In the genomic region with DNA sequence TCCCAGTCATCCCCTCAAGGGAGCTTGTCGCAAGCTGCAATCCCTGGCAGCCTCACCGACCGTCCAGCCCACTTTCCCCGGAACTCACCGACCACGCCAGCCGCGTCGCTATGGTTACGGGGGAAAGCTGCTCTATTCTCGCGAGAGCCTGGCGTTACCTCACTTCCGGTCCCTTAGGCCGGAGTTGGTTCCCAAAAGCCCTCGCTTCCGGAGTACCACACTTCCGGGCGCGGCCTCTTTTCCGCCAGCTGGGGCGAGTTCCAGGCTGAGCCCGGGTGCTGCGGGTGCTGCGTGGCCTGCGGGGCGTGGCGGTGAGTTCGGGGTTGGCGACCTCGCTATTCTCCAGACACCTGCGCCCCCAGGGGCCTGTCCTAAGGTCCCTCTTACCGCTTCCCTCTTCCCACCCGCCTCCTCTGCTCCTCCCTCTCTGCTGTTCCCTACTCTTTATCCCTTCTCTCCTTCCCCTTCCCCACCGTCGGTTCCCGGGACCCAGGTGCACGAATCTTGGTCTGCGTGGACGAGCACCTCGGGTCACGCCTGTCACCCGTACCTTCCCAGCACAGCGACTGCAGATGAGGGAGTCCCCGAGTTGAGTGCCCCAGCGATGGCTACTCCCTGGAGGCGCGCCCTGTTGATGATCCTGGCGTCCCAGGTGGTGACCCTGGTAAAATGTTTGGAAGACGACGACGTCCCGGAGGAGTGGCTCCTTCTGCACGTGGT, we compare ENCODE assay signal across 7 mouse cellular contexts. TPM values are rescaled to one million over a fixed set of nuclear protein-coding genes. Genes with fewer than 3 reads are reported as not detected.
A peak's percentile ranks its signal among the peaks of the same experiment; 100 is the strongest.
DNase-seq lines count a peak whose midpoint lies in the region; ATAC-seq lines count a peak whose summit lies in the region.

A gene (minus strand): TSS at position 150 of the 720 bp plus-strand sequence.
A gene (plus strand): TSS at position 176 of the 720 bp plus-strand sequence.

- peaks cover 21% of the 10 kb centered on the region for H3K4me1 ChIP-seq in embryonic facial prominence, embryonic 10.5 days
- peaks cover 21% of the 10 kb centered on the region for H3K4me1 ChIP-seq in limb, embryonic 10.5 days
- peaks cover 27% of the 10 kb centered on the region for H3K4me1 ChIP-seq in midbrain, embryonic 13.5 days (replicated peaks)

- WGBS in embryonic facial prominence, embryonic 10.5 days = under 1% methylated on average over 54 of the region's 54 CpGs
- WGBS in limb, embryonic 10.5 days = under 1% methylated on average over 54 of the region's 54 CpGs
- WGBS in midbrain, embryonic 13.5 days = under 1% methylated on average over 54 of the region's 54 CpGs

- peak within 1 kb of the TSS; percentile 93 for H3K4me3 ChIP-seq in embryonic facial prominence, embryonic 10.5 days
- peak within 1 kb of the TSS; percentile 85 for H3K4me3 ChIP-seq in limb, embryonic 10.5 days
- peak within 1 kb of the TSS; percentile 80 for H3K4me3 ChIP-seq in midbrain, embryonic 13.5 days (replicated peaks)

- peak within 1 kb of the TSS; percentile 90 for H3K4me2 ChIP-seq in midbrain, embryonic 13.5 days (replicated peaks)

- H3K9ac ChIP-seq in midbrain, embryonic 13.5 days (replicated peaks) = peak within 1 kb of the TSS; percentile 84

- ATAC-seq in granulocyte monocyte progenitor cell, adult 5-6 weeks (replicated peaks; ENCODE audit: poor library complexity, severe bottlenecking) = peak; percentile 97
- ATAC-seq in midbrain, embryonic 13.5 days = peak; percentile 98

- peak within 1 kb of the TSS; percentile 80 for H3K27ac ChIP-seq in embryonic facial prominence, embryonic 10.5 days (replicated peaks)
- H3K27ac ChIP-seq in limb, embryonic 10.5 days = peak within 1 kb of the TSS; percentile 87
- H3K27ac ChIP-seq in midbrain, embryonic 13.5 days = peak within 1 kb of the TSS; percentile 79

- DNase-seq in adrenal gland, postnatal 10 days = peak; percentile 99
- peak; percentile 98 for DNase-seq in embryonic facial prominence, embryonic 10.5 days (ENCODE audit: low spot score)
- DNase-seq in kidney, adult 11 months = peak; percentile 97
- DNase-seq in limb, embryonic 10.5 days (ENCODE audit: low spot score) = peak; percentile 100
- DNase-seq in spleen, adult 12 weeks (ENCODE audit: low spot score) = peak; percentile 94

- H3K27me3 ChIP-seq in embryonic facial prominence, embryonic 10.5 days (replicated peaks; ENCODE audit: low read depth, poor library complexity, severe bottlenecking) = no peaks in the 10 kb centered on the region
- H3K27me3 ChIP-seq in limb, embryonic 10.5 days (ENCODE audit: low read depth, poor library complexity, severe bottlenecking) = no peaks in the 10 kb centered on the region
- no peaks in the 10 kb centered on the region for H3K27me3 ChIP-seq in midbrain, embryonic 13.5 days

- no peaks in the 10 kb centered on the region for H3K9me3 ChIP-seq in embryonic facial prominence, embryonic 10.5 days
- no peaks in the 10 kb centered on the region for H3K9me3 ChIP-seq in limb, embryonic 10.5 days (replicated peaks)
- no peaks in the 10 kb centered on the region for H3K9me3 ChIP-seq in midbrain, embryonic 13.5 days

- peaks cover 33% of the 10 kb centered on the region for H3K36me3 ChIP-seq in embryonic facial prominence, embryonic 10.5 days (replicated peaks)
- peaks cover 35% of the 10 kb centered on the region for H3K36me3 ChIP-seq in limb, embryonic 10.5 days
- peaks cover 11% of the 10 kb centered on the region for H3K36me3 ChIP-seq in midbrain, embryonic 13.5 days

RNA-seq across cellular contexts. Expression of the first gene that starts in this region (rescaled TPM):
- total RNA-seq in adrenal gland, postnatal 10 days (2021) = 1 to 10 TPM; 5.8 to 6.1 TPM
- 4.3 and 5.0 TPM in 2 replicates for polyA plus RNA-seq in embryonic facial prominence, embryonic 10.5 days (2016; fragmentation: Nextera tagmentation; extraction: Ambion mirVana)
- not detected in 2 replicates for total RNA-seq in granulocyte monocyte progenitor cell, adult 5-6 weeks (2014; fragmentation: Nextera tagmentation)
- total RNA-seq in granulocyte monocyte progenitor cell, adult 5-6 weeks (2017) = not detected in 2 replicates
- 3.4 and 5.0 TPM in 2 replicates for polyA plus RNA-seq in limb, embryonic 10.5 days (2016; fragmentation: Nextera tagmentation; extraction: Ambion mirVana)
- 4.7 and 9.0 TPM in 2 replicates for polyA plus RNA-seq in midbrain, embryonic 13.5 days (2015; fragmentation: Nextera tagmentation; extraction: Ambion mirVana)

RNA-seq across cellular contexts. Expression of the second gene that starts in this region (rescaled TPM):
- total RNA-seq in adrenal gland, postnatal 10 days (2021) = 10 to 100 TPM; 28.2 to 30.7 TPM
- polyA plus RNA-seq in embryonic facial prominence, embryonic 10.5 days (2016; fragmentation: Nextera tagmentation; extraction: Ambion mirVana) = 24.9 and 27.3 TPM in 2 replicates
- 9.4 and 12.4 TPM in 2 replicates for total RNA-seq in granulocyte monocyte progenitor cell, adult 5-6 weeks (2014; fragmentation: Nextera tagmentation)
- total RNA-seq in granulocyte monocyte progenitor cell, adult 5-6 weeks (2017) = 9.2 and 15.6 TPM in 2 replicates
- polyA plus RNA-seq in limb, embryonic 10.5 days (2016; fragmentation: Nextera tagmentation; extraction: Ambion mirVana) = 21.3 and 25.4 TPM in 2 replicates
- 27.4 and 28.2 TPM in 2 replicates for polyA plus RNA-seq in midbrain, embryonic 13.5 days (2015; fragmentation: Nextera tagmentation; extraction: Ambion mirVana)

Comparison
In these comparisons a context has a peak if more than half of its experiments do, and no peak if none do; other contexts are left out.
1. Peak in every context shown above with its lines: DNase-seq, ATAC-seq, H3K4me3 ChIP-seq and H3K27ac ChIP-seq.
2. RNA of the first gene that starts in this region (total RNA-seq): 5.8 to 6.1 TPM in adrenal gland, postnatal 10 days; not detected in granulocyte monocyte progenitor cell, adult 5-6 weeks; every median in the first group is over 4 times any median in the second.